Comparison of ENCODE assay signal across 9 mouse cellular contexts in the genomic region with DNA sequence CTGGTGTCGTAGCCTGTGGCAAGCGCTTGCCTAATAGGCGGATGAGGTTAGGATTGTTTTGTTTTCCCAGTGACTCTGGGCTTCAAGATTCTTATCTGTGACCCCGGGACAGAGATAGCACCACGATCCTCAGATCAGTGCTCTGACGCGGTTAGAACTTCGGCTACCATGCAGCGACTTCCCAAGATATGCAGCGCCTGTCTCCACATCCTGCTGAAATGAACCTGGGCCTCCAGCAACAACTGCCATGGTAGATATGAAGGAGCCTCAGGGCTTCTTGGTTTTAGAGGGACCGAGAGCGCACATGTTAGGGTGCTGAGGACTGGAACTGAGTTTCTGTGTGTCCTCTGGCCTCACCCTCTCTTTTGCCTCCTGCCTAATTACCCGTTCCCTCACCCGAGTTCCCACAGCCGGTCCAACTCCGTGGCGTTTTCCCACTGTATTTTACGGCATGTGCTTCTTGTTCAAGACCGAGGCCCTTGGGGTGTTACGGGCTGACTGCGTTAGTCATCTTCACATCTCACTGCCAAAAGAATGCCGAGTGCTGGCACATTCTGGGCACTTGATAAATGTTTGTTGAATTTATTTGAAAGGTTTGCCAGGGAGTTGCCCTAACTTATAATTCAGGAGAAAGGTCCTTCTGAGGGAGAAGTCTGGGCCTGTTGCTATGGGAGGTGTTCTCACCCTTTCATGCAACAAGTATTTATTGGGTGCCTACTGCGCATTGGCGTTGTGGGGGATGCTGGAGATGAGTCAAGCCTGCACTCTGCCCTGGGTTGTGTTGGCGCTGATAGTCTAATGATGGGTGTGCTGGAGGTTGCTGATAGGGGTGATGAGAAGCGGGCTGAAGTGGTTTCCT. TPM values are rescaled to one million over a fixed set of nuclear protein-coding genes. Genes with fewer than 3 reads are reported as not detected.
DNase-seq lines count a peak whose midpoint lies in the region; ATAC-seq and TF ChIP-seq lines count a peak whose summit lies in the region.
"Had no signal": no experiment of that assay in that cellular context is flagged by ENCODE, and none has a peak within 500 bp of the region (broad histone marks: within the 10 kb centered on the region; RNA-seq: fewer than 3 reads in every experiment).

No protein-coding gene starts in this region.

- H3K4me1 ChIP-seq in forebrain, embryonic 16.5 days (replicated peaks; ENCODE audit: control insufficient read depth, insufficient read depth, low read length) = 0 out of 2 replicates have a peak, but pooled peaks cover 5% of the 10 kb centered on the region
- no peaks in the 10 kb centered on the region for H3K4me1 ChIP-seq in forebrain, embryonic 15.5 days
- 0 out of 2 replicates have a peak, but pooled peaks cover 3% of the 10 kb centered on the region for H3K4me1 ChIP-seq in kidney, postnatal 0 days (replicated peaks; ENCODE audit: insufficient read depth, low read length)
- H3K4me1 ChIP-seq in hindbrain, embryonic 13.5 days (replicated peaks) = no peaks in the 10 kb centered on the region

- no peak overlapping the region for H3K9ac ChIP-seq in forebrain, embryonic 16.5 days (replicated peaks; ENCODE audit: low read depth, low read length)
- no peak overlapping the region for H3K9ac ChIP-seq in forebrain, embryonic 15.5 days (replicated peaks)
- no peak overlapping the region for H3K9ac ChIP-seq in kidney, postnatal 0 days (ENCODE audit: low read depth, low read length)
- no peak overlapping the region for H3K9ac ChIP-seq in hindbrain, embryonic 13.5 days

- WGBS in forebrain, embryonic 16.5 days = 67% methylated on average over 26 of the region's 26 CpGs
- WGBS in forebrain, embryonic 15.5 days = 73% methylated on average over 26 of the region's 26 CpGs
- WGBS in kidney, postnatal 0 days = 46% methylated on average over 26 of the region's 26 CpGs
- 80% methylated on average over 26 of the region's 26 CpGs for WGBS in hindbrain, embryonic 13.5 days

- no peak overlapping the region for H3K4me3 ChIP-seq in forebrain, embryonic 16.5 days (replicated peaks; ENCODE audit: low read length)
- H3K4me3 ChIP-seq in forebrain, embryonic 15.5 days = no peak overlapping the region
- no peak overlapping the region for H3K4me3 ChIP-seq in kidney, postnatal 0 days (replicated peaks; ENCODE audit: low read depth, low read length)
- H3K4me3 ChIP-seq in hindbrain, embryonic 13.5 days = no peak overlapping the region
- H3K4me3 ChIP-seq: heart, adult 2 months had no signal

- TF ChIP-seq CTCF in kidney, postnatal 0 days (IDR thresholded peaks at IDR 0.05; ENCODE audit: low read depth) = no peak

- DNase-seq in adrenal gland, adult 8-10 months = peak; percentile 77
- no peak for DNase-seq in kidney, postnatal 0 days (ENCODE audit: low spot score)
- DNase-seq in ovary, postnatal 36 days (ENCODE audit: low spot score) = peak; percentile 33
- no peak for DNase-seq in B cell, adult 2 months
- no peak for DNase-seq in layer of hippocampus, postnatal 36 days

- ATAC-seq in forebrain, embryonic 16.5 days = peak; percentile 23; the same call in 1 of the 2 replicates
- no peak for ATAC-seq in forebrain, embryonic 15.5 days (replicated peaks)
- no peak for ATAC-seq in kidney, postnatal 0 days (replicated peaks; ENCODE audit: low FRiP score, low read depth)
- ATAC-seq in hindbrain, embryonic 13.5 days (ENCODE audit: low FRiP score) = no peak

- no peaks in the 10 kb centered on the region for H3K36me3 ChIP-seq in forebrain, embryonic 16.5 days (ENCODE audit: control insufficient read depth, insufficient read depth)
- no peaks in the 10 kb centered on the region for H3K36me3 ChIP-seq in forebrain, embryonic 15.5 days
- no peaks in the 10 kb centered on the region for H3K36me3 ChIP-seq in kidney, postnatal 0 days (ENCODE audit: insufficient read depth, low read length)
- no peaks in the 10 kb centered on the region for H3K36me3 ChIP-seq in hindbrain, embryonic 13.5 days

- H3K27ac ChIP-seq in forebrain, embryonic 16.5 days (ENCODE audit: low read length) = no peak overlapping the region
- no peak overlapping the region for H3K27ac ChIP-seq in forebrain, embryonic 15.5 days (replicated peaks)
- H3K27ac ChIP-seq in kidney, postnatal 0 days = peak overlapping the region; percentile 34; the same call in 1 of the 2 replicates
- no peak overlapping the region for H3K27ac ChIP-seq in hindbrain, embryonic 13.5 days
- H3K27ac ChIP-seq: heart, adult 2 months had no signal

- H3K4me2 ChIP-seq in forebrain, embryonic 16.5 days (ENCODE audit: low read length) = no peak overlapping the region
- H3K4me2 ChIP-seq in forebrain, embryonic 15.5 days (replicated peaks) = no peak overlapping the region
- no peak overlapping the region for H3K4me2 ChIP-seq in kidney, postnatal 0 days (ENCODE audit: low read length)
- H3K4me2 ChIP-seq in hindbrain, embryonic 13.5 days = no peak overlapping the region

- H3K9me3 ChIP-seq in forebrain, embryonic 16.5 days (ENCODE audit: control insufficient read depth, low read length) = no peaks in the 10 kb centered on the region
- H3K9me3 ChIP-seq in forebrain, embryonic 15.5 days = no peaks in the 10 kb centered on the region
- H3K9me3 ChIP-seq in kidney, postnatal 0 days (replicated peaks; ENCODE audit: low read length) = no peaks in the 10 kb centered on the region
- no peaks in the 10 kb centered on the region for H3K9me3 ChIP-seq in hindbrain, embryonic 13.5 days

- H3K27me3 ChIP-seq in forebrain, embryonic 16.5 days (replicated peaks; ENCODE audit: control insufficient read depth, insufficient read depth, low read length) = no peaks in the 10 kb centered on the region
- no peaks in the 10 kb centered on the region for H3K27me3 ChIP-seq in forebrain, embryonic 15.5 days
- H3K27me3 ChIP-seq in kidney, postnatal 0 days (ENCODE audit: insufficient read depth, low read length) = no peaks in the 10 kb centered on the region
- no peaks in the 10 kb centered on the region for H3K27me3 ChIP-seq in hindbrain, embryonic 13.5 days

RNA-seq across cellular contexts. Expression of a gene that starts 45.3 kb away (rescaled TPM):
- 1.5 and 1.7 TPM in 2 replicates for polyA plus RNA-seq in forebrain, embryonic 16.5 days (2015; fragmentation: Nextera tagmentation; extraction: Ambion mirVana)
- polyA plus RNA-seq in forebrain, embryonic 15.5 days (2015; fragmentation: Nextera tagmentation; extraction: Ambion mirVana) = 1.2 and 2.4 TPM in 2 replicates
- total RNA-seq in adrenal gland, adult 8-10 months (2022) = 10 to 100 TPM; 44.1 to 57.5 (median 51.0) TPM
- 12.3 and 14.3 TPM in 2 replicates for polyA plus RNA-seq in kidney, postnatal 0 days (2015; fragmentation: Nextera tagmentation; extraction: Ambion mirVana)
- 10 to 100 TPM; 14.9 to 18.2 TPM for total RNA-seq in layer of hippocampus, postnatal 36 days (2021)
- 2.4 and 2.7 TPM in 2 replicates for polyA plus RNA-seq in hindbrain, embryonic 13.5 days (2015; fragmentation: Nextera tagmentation; extraction: Ambion mirVana)

Comparison
In these comparisons a context has a peak if more than half of its experiments do, and no peak if none do; other contexts are left out.
1. DNase-seq: peak in adrenal gland, adult 8-10 months (single experiment) and ovary, postnatal 36 days (single experiment); none in kidney, postnatal 0 days (single experiment), B cell, adult 2 months (0 of 2) and layer of hippocampus, postnatal 36 days (0 of 2).